Mouse (Mus musculus) cerebellum, adult 11 months (tissue): ENCODE measurements at regions not wholly inside any gene's neighbourhood (a gene's known extent, or its start where the extent isn't known, plus 50 kb on each side); places are given as distances from the start of the nearest gene placed in this dataset.

ENCODE experiments used
- DNase-seq: peaks from one replicate; pipeline ENCODE4 v3.0.0; 2022

- DNase-seq = peak; percentile 62
These were observed 59.5 kb upstream of the Ctnnb1 start for GRCm38 (mm10) chr9:120869432-120870081.

GRCm38 (mm10) chr9:120873293-120873692 lies 55.7 kb upstream of the Ctnnb1 start:
- peak; percentile 25 for DNase-seq

GRCm38 (mm10) chr9:120874416-120874976 lies 54.5 kb upstream of the Ctnnb1 start:
- DNase-seq = no peak

GRCm38 (mm10) chr9:120877101-120877500 lies 51.9 kb upstream of the Ctnnb1 start:
- no peak for DNase-seq
